Mouse (Mus musculus) hindbrain, postnatal 0 days (tissue): ENCODE measurements at regions not wholly inside any gene's neighbourhood (a gene's known extent, or its start where the extent isn't known, plus 50 kb on each side); places are given as distances from the start of the nearest gene placed in this dataset.
A peak's percentile ranks its signal among the peaks of the same experiment; 100 is the strongest.

Experiments
- ATAC-seq: fragments of 200-750 bp; cut with Nextera tagmentation; 2 replicates; pipeline ENCODE4 v1.8.0; 2017; ENCODE audit warnings: mild to moderate bottlenecking, moderate TSS enrichment, moderate library complexity
- DNase-seq: peaks from one replicate; pipeline ENCODE4 v3.0.0-alpha.2; 2015; ENCODE audit warnings: low spot score
- H3K27ac ChIP-seq: fragments of 300-500 bp; sonication (generic); 2 replicates; pipeline ENCODE4 v1.5.1; 2014; ENCODE audit warnings: mild to moderate bottlenecking
- H3K27me3 ChIP-seq: fragments of 300-500 bp; sonication (generic); 2 replicates; pipeline ENCODE4 v1.6.1; 2014; ENCODE audit warnings: low read length, mixed read lengths; ENCODE audit not compliant: insufficient read depth
- H3K36me3 ChIP-seq: fragments of 300-500 bp; sonication (generic); 2 replicates; pipeline ENCODE4 v1.6.1; 2014; ENCODE audit warnings: low read length, mixed read lengths; ENCODE audit not compliant: insufficient read depth
- H3K4me1 ChIP-seq: fragments of 300-500 bp; sonication (generic); 2 replicates; pipeline ENCODE4 v1.6.1; 2014; ENCODE audit warnings: antibody characterized with exemption, low read length, mixed read lengths; ENCODE audit not compliant: insufficient read depth
- H3K4me2 ChIP-seq: fragments of 300-500 bp; sonication (generic); 2 replicates; pipeline ENCODE4 v1.6.1; 2014; ENCODE audit warnings: low read depth, mild to moderate bottlenecking, low read length, moderate library complexity, mixed read lengths
- H3K4me3 ChIP-seq: fragments of 300-500 bp; sonication (generic); 2 replicates; pipeline ENCODE4 v1.5.1; 2014; ENCODE audit warnings: low read length
- H3K9ac ChIP-seq: fragments of 300-500 bp; sonication (generic); replicated peaks from 2 replicates; pipeline ENCODE4 v1.6.1; 2014; ENCODE audit warnings: mild to moderate bottlenecking, low read length, moderate library complexity, mixed read lengths
- H3K9me3 ChIP-seq: fragments of 300-500 bp; sonication (generic); 2 replicates; pipeline ENCODE4 v1.6.1; 2016; ENCODE audit warnings: low read length, mixed read lengths
- CTCF ChIP-seq: IDR thresholded peaks from 2 replicates; pipeline ENCODE4 v1.5.1; 2016; ENCODE audit warnings: antibody characterized with exemption, control low read depth, low read depth
- WGBS: fragments of 180-500 bp; shearing (Covaris S2); extraction: QIAGEN DNeasy Blood & Tissue Kit; methylation state at CpG from one replicate; pipeline ENCODE4 v1.1.7; 2014; 5-methylcytosine and 5-hydroxymethylcytosine counted together

DNA sequence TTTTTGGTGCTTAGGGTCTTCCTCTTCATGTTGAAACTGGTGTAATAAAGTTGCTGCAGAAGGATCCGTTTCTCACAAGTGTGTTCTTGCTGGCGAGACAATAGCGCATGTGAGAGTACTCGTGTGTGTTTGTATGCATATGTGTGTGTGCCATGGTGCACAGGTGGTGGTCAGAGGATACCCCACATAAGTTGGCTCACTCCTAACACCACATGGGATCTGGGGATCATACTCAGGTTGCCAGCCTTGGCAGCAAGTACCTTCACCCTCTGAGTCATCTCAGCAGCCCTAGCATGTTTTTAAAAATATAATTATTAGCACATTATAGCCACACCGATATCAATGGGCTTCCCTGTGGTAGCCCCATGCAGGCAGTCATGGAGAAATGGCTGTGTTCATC lies 97.6 kb downstream of the 4931417E11Rik start:
- no peak for DNase-seq
- no peak for TF ChIP-seq CTCF
- H3K4me1 ChIP-seq, result no peaks in the 10 kb centered on the region
- no peak overlapping the region for H3K9ac ChIP-seq
- H3K4me2 ChIP-seq, result no peak overlapping the region
- WGBS, result 88% methylated on average over 5 of the region's 5 CpGs
- H3K4me3 ChIP-seq, result no peak overlapping the region
- ATAC-seq, result no peak
- H3K36me3 ChIP-seq, result no peaks in the 10 kb centered on the region
- H3K9me3 ChIP-seq, result no peaks in the 10 kb centered on the region
- no peak overlapping the region for H3K27ac ChIP-seq
- H3K27me3 ChIP-seq, result no peaks in the 10 kb centered on the region

GRCm38 (mm10) chr6:73370901-73371300 lies 98.6 kb downstream of the 4931417E11Rik start:
- no peak for TF ChIP-seq CTCF
- no peak for ATAC-seq
- no peak for DNase-seq
- no peaks in the 10 kb centered on the region for H3K4me1 ChIP-seq
- H3K4me3 ChIP-seq, result no peak overlapping the region
- WGBS, result 89% methylated on average over 4 of the region's 4 CpGs
- H3K9ac ChIP-seq, result no peak overlapping the region
- no peak overlapping the region for H3K27ac ChIP-seq
- H3K4me2 ChIP-seq, result no peak overlapping the region
- H3K36me3 ChIP-seq, result no peaks in the 10 kb centered on the region
- no peaks in the 10 kb centered on the region for H3K27me3 ChIP-seq
- H3K9me3 ChIP-seq, result no peaks in the 10 kb centered on the region

DNA sequence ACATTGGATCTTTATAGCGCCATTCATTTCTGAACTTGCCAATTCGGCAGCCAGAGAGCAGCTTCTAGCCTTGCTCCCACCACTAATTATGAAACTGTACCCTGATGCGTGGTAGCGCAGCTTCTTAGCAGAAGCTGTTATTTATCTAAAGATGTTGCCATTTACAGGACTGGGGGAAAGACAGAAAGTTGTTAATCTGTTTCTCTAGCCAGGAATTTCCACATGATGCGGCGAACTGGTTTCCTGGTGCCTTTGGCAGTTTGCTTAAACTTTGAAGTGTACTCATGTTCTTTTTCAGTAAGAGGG lies 100.7 kb downstream of the 4931417E11Rik start:
- DNase-seq, result peak; percentile 34
- no peak for ATAC-seq
- WGBS, result 29% methylated on average over 6 of the region's 6 CpGs
- no peak for TF ChIP-seq CTCF
- H3K36me3 ChIP-seq, result no peaks in the 10 kb centered on the region
- H3K9me3 ChIP-seq, result no peaks in the 10 kb centered on the region
- H3K4me2 ChIP-seq, result peak overlapping the region; percentile 43
- H3K27me3 ChIP-seq, result no peaks in the 10 kb centered on the region
- peak overlapping the region; percentile 4; the same call in 1 of the 2 replicates for H3K4me3 ChIP-seq
- no peak overlapping the region for H3K9ac ChIP-seq
- H3K4me1 ChIP-seq, result no peaks in the 10 kb centered on the region
- H3K27ac ChIP-seq, result no peak overlapping the region

GRCm38 (mm10) chr6:73368047-73368835 lies 101.2 kb downstream of the 4931417E11Rik start:
- no peak for TF ChIP-seq CTCF
- no peaks in the 10 kb centered on the region for H3K9me3 ChIP-seq
- no peak overlapping the region for H3K9ac ChIP-seq
- peak overlapping the region; percentile 4; the same call in 1 of the 2 replicates for H3K4me3 ChIP-seq
- H3K36me3 ChIP-seq, result no peaks in the 10 kb centered on the region
- WGBS, result 12% methylated on average over 21 of the region's 21 CpGs
- H3K4me2 ChIP-seq, result peak overlapping the region; percentile 43
- no peak overlapping the region for H3K27ac ChIP-seq
- ATAC-seq, result no peak
- H3K4me1 ChIP-seq, result no peaks in the 10 kb centered on the region
- no peaks in the 10 kb centered on the region for H3K27me3 ChIP-seq
- DNase-seq, result no peak

DNA sequence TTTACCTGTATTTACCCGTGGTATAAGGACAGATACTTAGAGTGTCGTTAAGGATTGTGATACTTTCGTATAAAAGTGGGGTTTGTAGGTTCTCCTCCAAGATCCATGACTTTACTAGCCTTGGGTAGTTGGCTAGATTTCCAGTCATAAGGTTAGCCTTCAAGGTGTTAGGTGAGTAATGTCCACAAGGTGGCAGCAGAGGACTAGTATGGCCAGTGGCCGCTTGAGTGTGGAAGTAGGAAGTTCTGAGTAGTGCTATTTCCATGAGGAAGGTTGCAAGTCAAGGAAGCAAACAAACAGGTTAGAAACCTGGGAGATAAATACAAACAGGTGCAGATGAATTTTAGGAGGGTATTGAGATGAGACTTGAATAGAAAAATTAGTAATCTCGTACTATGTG lies 101.9 kb downstream of the 4931417E11Rik start:
- H3K4me3 ChIP-seq, result no peak overlapping the region
- no peaks in the 10 kb centered on the region for H3K27me3 ChIP-seq
- no peak overlapping the region for H3K9ac ChIP-seq
- DNase-seq, result peak; percentile 92
- no peaks in the 10 kb centered on the region for H3K36me3 ChIP-seq
- no peak overlapping the region for H3K27ac ChIP-seq
- peak overlapping the region; percentile 43; the same call in 1 of the 2 replicates for H3K4me2 ChIP-seq
- 3% methylated on average over 5 of the region's 5 CpGs for WGBS
- H3K4me1 ChIP-seq, result no peaks in the 10 kb centered on the region
- no peaks in the 10 kb centered on the region for H3K9me3 ChIP-seq
- peak; percentile 98 for TF ChIP-seq CTCF
- ATAC-seq, result peak; percentile 80

- ATAC-seq, result no peak
- H3K36me3 ChIP-seq, result no peaks in the 10 kb centered on the region
- no peak overlapping the region for H3K27ac ChIP-seq
- no peaks in the 10 kb centered on the region for H3K27me3 ChIP-seq
- no peak overlapping the region for H3K4me2 ChIP-seq
- H3K4me1 ChIP-seq, result no peaks in the 10 kb centered on the region
- no peak overlapping the region for H3K4me3 ChIP-seq
- no peak for DNase-seq
- 87% methylated on average over 2 of the region's 2 CpGs for WGBS
- H3K9me3 ChIP-seq, result no peaks in the 10 kb centered on the region
- no peak for TF ChIP-seq CTCF
- H3K9ac ChIP-seq, result no peak overlapping the region
Measured at GRCm38 (mm10) chr6:73366626-73367025, 102.8 kb downstream of the 4931417E11Rik start.

GRCm38 (mm10) chr6:73365306-73365705 lies 104.2 kb downstream of the 4931417E11Rik start:
- no peak for TF ChIP-seq CTCF
- ATAC-seq, result no peak
- H3K36me3 ChIP-seq, result no peaks in the 10 kb centered on the region
- no peak overlapping the region for H3K27ac ChIP-seq
- 89% methylated on average over 9 of the region's 9 CpGs for WGBS
- H3K4me3 ChIP-seq, result no peak overlapping the region
- no peaks in the 10 kb centered on the region for H3K4me1 ChIP-seq
- no peak overlapping the region for H3K9ac ChIP-seq
- no peak for DNase-seq
- no peaks in the 10 kb centered on the region for H3K9me3 ChIP-seq
- H3K27me3 ChIP-seq, result no peaks in the 10 kb centered on the region
- H3K4me2 ChIP-seq, result no peak overlapping the region
